Mouse (Mus musculus) heart, adult 8-10 months (tissue): Measurements from ENCODE around the gene Bpifc. TPM values are rescaled to one million over a fixed set of nuclear protein-coding genes. Genes with fewer than 3 reads are reported as not detected.

Experiments used
- DNase-seq: peaks from one replicate; pipeline ENCODE4 v3.0.0; 2022; ENCODE audit warnings: low spot score
- total RNA-seq, 4 experiments: library from RNA; stranded (reverse); gene quantifications; 2 replicates each; pipeline ENCODE4 v1.2.4; 2022

The Bpifc gene
- total RNA-seq, 4 experiments from 2014 or later: not detected

DNA sequence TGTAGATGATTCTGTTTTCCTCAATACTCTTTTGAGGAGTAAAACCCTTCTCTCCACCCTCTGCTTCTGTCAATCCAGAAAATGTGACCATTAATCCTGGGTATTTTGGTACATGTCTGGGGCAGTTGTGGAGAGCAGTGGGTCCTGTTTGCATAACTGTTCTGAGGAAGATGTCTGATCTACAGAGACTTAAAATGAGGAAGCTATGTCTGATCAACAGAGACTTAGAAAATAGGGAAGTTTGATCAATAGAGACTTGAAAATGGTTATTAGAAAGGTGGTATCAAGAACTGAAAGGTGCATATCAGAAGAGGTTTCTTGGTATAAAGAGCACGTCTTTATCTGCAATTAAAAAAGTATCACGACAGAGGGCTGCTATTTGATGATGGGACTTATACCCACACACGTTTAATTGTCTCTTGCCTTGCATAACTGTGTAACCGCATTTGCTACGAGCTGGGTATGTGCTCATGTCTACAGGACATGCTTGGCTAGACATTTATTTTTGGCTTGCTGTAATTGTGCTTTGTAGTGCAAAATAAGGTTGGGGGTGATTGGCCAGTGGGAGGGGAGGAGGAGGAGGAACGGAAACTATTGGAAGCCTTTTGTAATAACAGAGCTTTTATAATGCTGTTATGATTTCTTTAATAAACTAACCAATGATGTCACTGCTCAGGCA is 59.8 kb downstream of the Bpifc start:
- no peak for DNase-seq

DNA sequence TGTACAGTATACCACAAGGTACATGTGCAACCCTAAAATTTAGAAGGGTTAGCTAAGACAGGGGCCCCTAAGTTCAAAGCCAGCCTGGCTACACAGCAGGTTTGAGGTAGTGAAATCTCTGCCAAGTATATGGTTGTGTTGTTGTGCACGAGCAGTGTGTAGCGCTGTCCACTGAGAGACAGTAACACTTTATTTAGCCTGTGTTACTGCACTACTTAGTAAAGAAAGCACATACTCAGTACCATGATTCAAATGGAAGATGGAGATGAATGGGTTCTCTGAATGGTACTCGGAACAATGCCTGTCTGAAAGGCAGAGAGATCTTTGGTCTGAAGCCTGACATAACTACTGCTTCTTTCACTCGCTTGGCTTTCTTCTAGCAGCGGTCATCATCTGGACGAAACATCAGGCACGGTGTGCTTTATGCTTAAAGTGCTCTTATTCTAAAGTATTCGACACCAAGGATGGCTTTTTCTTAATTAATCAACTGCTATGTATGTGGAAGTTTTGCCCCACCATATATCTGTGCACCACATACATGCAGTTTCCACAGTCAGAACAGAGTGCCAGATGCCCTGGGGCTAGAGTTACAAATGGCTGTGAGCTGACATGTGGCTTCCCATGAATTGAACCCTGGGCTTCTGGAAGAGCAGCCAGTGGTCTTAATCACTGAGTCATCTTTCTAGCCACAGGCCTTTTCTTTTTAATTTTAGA is 63.1 kb downstream of the Bpifc start:
- DNase-seq: no peak

- DNase-seq: no peak
Observed at GRCm38 (mm10) chr10:85936280-85936965, 75.3 kb downstream of the Bpifc start.

GRCm38 (mm10) chr10:85929962-85930361 is 81.7 kb downstream of the Bpifc start:
- no peak for DNase-seq

DNA sequence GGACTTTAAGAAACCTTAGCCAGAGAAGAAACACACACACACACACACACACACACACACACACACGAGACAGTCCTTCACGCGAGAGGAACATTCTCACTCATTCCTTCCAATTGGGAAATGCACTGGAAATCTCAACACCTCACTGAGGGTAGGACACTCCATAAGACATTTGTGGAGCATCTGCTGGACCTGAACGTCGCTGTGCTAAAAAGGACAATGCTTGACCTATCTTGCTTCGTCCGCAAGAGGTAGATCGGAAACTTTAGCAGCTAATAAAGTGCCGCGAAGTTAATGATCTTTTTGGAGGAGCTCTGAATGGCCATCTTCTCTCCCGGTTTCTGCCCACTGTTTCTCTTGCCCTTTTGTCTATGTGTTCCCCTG is 82.5 kb downstream of the Bpifc start:
- no peak for DNase-seq

DNA sequence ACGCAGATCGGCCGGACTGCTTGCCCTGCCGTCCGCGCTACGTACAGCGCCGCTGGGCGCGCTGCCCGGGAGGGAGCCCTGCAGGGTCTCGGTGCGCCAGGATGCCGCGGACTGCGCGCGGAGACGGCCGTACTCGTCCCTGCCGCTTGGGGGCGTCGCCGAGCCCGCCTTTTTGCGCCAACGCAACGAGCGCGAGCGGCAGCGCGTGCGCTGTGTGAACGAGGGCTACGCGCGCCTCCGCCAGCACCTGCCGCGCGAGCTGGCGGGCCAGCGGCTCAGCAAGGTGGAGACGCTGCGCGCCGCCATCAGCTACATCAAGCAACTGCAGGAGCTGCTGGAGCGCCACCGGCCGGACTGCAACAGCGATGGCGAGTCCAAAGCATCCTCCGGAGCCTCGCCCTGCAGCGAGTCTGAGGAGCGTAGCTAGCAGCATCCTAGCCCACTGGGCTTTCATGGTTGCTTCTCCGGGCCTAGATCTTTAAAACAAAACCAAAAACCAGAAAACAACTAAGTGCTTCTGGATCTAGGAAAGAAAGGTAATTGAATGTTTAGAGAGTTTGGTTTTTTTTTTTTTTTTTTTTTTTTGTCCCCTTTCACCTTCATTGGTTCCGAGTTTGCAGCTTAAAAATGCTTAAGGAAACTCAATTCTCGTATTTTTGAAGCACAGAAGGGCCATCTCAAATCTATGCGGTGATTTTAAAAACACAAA is 83.0 kb downstream of the Bpifc start:
- DNase-seq: no peak

DNA sequence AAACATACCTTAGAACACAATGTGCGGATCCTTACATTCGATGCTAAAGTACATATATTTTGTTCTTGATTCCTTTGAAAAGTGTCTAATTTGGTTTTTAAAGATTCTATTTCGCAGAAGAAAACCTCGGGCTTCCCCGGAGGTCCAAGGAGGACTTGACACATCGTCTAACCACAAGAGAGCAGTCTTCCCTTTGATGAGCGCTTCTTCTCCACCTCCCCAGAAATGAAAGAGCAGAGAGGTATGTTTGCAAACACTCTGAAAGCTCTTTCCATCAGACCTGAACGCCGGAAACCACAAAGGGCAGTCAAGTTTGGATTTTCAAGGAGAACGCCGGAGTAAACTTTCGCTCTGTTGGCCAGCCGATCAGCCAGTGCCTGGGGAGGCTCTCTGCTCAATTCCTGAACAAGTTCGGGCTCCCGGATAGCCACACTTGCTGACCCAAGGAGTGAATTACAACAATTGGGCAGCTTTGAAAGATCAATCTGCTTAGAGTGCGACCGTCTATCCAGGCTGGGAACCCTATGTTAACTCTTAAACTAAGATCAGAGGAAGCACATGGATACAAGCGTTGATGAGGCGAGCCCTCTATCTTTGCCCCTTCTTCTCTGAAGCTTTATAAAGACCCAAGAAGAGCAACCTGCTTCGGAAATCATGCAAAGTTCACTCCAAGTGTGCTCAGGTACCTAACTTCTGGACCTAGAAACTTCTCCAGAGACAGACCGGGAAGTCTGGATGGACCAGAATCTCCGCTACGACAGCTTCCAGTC is 83.8 kb downstream of the Bpifc start, which contains the start of gene Ascl4:
Gene Ascl4 (plus strand): TSS at position 6 of the 770 bp plus-strand sequence.
- no peak for DNase-seq

DNA sequence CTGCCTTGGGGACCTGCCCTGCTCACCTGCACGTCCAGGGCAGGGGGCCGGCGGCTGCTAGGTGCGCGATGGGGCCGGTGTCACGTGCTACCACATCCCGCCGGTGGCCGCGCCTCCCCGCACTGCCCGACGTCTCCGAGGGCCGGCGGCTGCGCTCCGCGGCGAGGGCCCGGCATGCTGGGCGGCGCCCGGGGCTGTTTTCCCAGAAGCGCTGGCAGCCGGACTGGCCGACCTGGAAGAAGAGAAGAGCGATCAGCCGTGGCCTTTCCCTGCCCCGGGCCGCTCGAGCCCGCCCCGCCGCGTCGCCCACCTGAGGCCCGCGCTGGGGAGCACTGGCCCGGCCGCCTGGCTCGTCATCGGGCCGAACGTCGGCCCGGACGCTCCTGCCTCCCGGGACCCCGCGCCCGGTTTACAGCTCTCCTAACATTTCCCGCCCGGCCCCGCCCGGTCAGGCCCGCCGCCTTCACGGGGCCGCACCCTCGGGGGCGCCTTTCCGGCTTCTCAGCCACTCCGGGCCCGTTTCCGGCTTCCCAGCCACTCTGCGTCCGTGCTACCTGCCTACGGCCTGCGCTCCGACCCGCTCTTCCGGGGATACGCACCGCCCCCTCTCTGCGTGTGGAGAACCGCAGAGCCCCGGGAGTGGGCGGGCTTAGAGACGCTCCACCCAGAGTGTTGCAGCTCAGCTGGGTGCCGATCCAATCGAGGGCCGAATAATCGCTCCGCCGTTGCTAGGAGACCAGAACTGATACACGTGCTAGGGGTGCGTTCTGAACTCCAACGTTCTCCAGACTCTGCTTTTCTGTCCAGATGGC is 95.0 kb downstream of the Bpifc start, which contains the start of gene Prdm4:
Gene Prdm4 (minus strand): TSS at position 645 of the 812 bp plus-strand sequence.
- peak; percentile 97 for DNase-seq

Other genes starting within 250 kb of the Bpifc start
- 10 to 100 TPM; 13.3 to 15.2 (median 14.5) TPM for gene Pwp1, start 182.4 kb downstream of the Bpifc start, total RNA-seq
- gene Prdm4, start 94.8 kb downstream of the Bpifc start, total RNA-seq: 10 to 100 TPM; 10.5 to 12.8 (median 12.1) TPM
- gene Ascl4, start 84.2 kb downstream of the Bpifc start, total RNA-seq: not detected
- 10 to 100 TPM; 74.3 to 85.3 (median 75.9) TPM for gene Rtcb, start 54.1 kb downstream of the Bpifc start, total RNA-seq
- gene Fbxo7, start 10.1 kb upstream of the Bpifc start, total RNA-seq: 10 to 100 TPM; 15.3 to 18.8 (median 17.1) TPM